Mouse (Mus musculus) brain, embryonic 14.5 days (tissue): ENCODE data around the gene Dmrt3.

ENCODE experiments used
- CTCF ChIP-seq: fragments of 200-500 bp; IDR thresholded peaks from 2 replicates; pipeline ENCODE4 v1.5.1; 2012; ENCODE audit warnings: inconsistent platforms, mild to moderate bottlenecking, moderate library complexity, borderline replicate concordance; ENCODE audit not compliant: insufficient read depth, insufficient read length; ENCODE audit errors: extremely low read depth
- POLR2A ChIP-seq: fragments of 200-500 bp; IDR thresholded peaks from 2 replicates; pipeline ENCODE4 v1.6.1; 2012; ENCODE audit warnings: mild to moderate bottlenecking, inconsistent platforms, borderline replicate concordance; ENCODE audit not compliant: poor library complexity, insufficient read depth, insufficient read length, severe bottlenecking; ENCODE audit errors: extremely low read depth

GRCm38 (mm10) chr19:25612806-25613295 is 2.8 kb downstream of the Dmrt3 start:
- TF ChIP-seq CTCF (no peak), POLR2A (no peak)
